Mouse (Mus musculus): ENCODE data around the gene Tmc5. TPM values are rescaled to one million over a fixed set of nuclear protein-coding genes. Genes with fewer than 3 reads are reported as not detected.

Gene Tmc5
- total RNA-seq, 2 experiments from 2014 or later, result 0.23 to 0.30 TPM

- DNase-seq (ENCODE audit: extremely low spot score in 1 of 2, low spot score in 2 of 2), result peak; percentile 16 to 37
- intact Hi-C loops (cut with DNase I), result no loop called here
- TF ChIP-seq CTCF (IDR thresholded peaks at IDR 0.05), result peak; percentile 12; the same call in 1 of the 2 replicates
- H3K4me3 ChIP-seq, result no peak overlapping the region
- no peak overlapping the region for H3K27ac ChIP-seq
Measured at GRCm38 (mm10) chr7:118650891-118651290, 53.8 kb downstream of the Tmc5 start.

GRCm38 (mm10) chr7:118652572-118653295 is 55.6 kb downstream of the Tmc5 start:
- Histone ChIP-seq H3K27ac (no peak overlapping the region), H3K4me3 (no peak overlapping the region)
- no peak for TF ChIP-seq CTCF (IDR thresholded peaks at IDR 0.05)
- intact Hi-C loops (cut with DNase I), result no loop called here
- DNase-seq (ENCODE audit: extremely low spot score in 1 of 2, low spot score in 2 of 2), result no peak

GRCm38 (mm10) chr7:118656730-118657129 is 59.6 kb downstream of the Tmc5 start:
- no peak for TF ChIP-seq CTCF (IDR thresholded peaks at IDR 0.05)
- Histone ChIP-seq H3K4me3 (no peak overlapping the region), H3K27ac (no peak overlapping the region)
- intact Hi-C loops (cut with DNase I), result no loop called here
- DNase-seq (ENCODE audit: extremely low spot score in 1 of 2, low spot score in 2 of 2), result no peak

- no peak for DNase-seq (ENCODE audit: extremely low spot score in 1 of 2, low spot score in 2 of 2)
- peak; percentile 2; the same call in 1 of the 2 replicates for TF ChIP-seq CTCF (IDR thresholded peaks at IDR 0.05)
- intact Hi-C loops (cut with DNase I), result no loop called here
- Histone ChIP-seq H3K4me3 (no peak overlapping the region), H3K27ac (no peak overlapping the region)
Measured at GRCm38 (mm10) chr7:118667773-118668172, 70.7 kb downstream of the Tmc5 start.

GRCm38 (mm10) chr7:118670142-118670541 is 73.0 kb downstream of the Tmc5 start:
- no peak for DNase-seq (ENCODE audit: extremely low spot score in 1 of 2, low spot score in 2 of 2)
- Histone ChIP-seq H3K27ac (no peak overlapping the region), H3K4me3 (no peak overlapping the region)
- no peak for TF ChIP-seq CTCF (IDR thresholded peaks at IDR 0.05)
- intact Hi-C loops (cut with DNase I), result no loop called here

GRCm38 (mm10) chr7:118676826-118677225 is 79.7 kb downstream of the Tmc5 start:
- intact Hi-C loops (cut with DNase I), result no loop called here
- no peak overlapping the region for H3K4me3 ChIP-seq
- TF ChIP-seq CTCF (IDR thresholded peaks at IDR 0.05), result no peak
- H3K27ac ChIP-seq, result no peak overlapping the region
- DNase-seq (ENCODE audit: extremely low spot score in 1 of 2, low spot score in 2 of 2), result no peak

GRCm38 (mm10) chr7:118688199-118688598 is 91.1 kb downstream of the Tmc5 start:
- TF ChIP-seq CTCF (IDR thresholded peaks at IDR 0.05), result peak; percentile 91
- H3K27ac ChIP-seq, result no peak overlapping the region
- H3K4me3 ChIP-seq, result no peak overlapping the region
- intact Hi-C loops (cut with DNase I), result loop anchor here (1.0 to 5.0 kb wide), 3 partner anchors 93 to 386 kb away; partner anchors contain the start of gene Syt17
- peak; percentile 82 to 87 for DNase-seq (ENCODE audit: extremely low spot score in 1 of 2, low spot score in 2 of 2)

GRCm38 (mm10) chr7:118689088-118689487 is 92.0 kb downstream of the Tmc5 start:
- no peak for TF ChIP-seq CTCF (IDR thresholded peaks at IDR 0.05)
- Histone ChIP-seq H3K27ac (peak overlapping the region; percentile 42; the same call in 1 of the 2 replicates), H3K4me3 (no peak overlapping the region)
- DNase-seq (ENCODE audit: extremely low spot score in 1 of 2, low spot score in 2 of 2), result no peak
- intact Hi-C loops (cut with DNase I), result loop anchor here (2.0 to 5.0 kb wide), 2 partner anchors 240 to 387 kb away; partner anchors contain the start of gene Syt17

GRCm38 (mm10) chr7:118691287-118691686 is 94.2 kb downstream of the Tmc5 start:
- DNase-seq (ENCODE audit: extremely low spot score in 1 of 2, low spot score in 2 of 2), result no peak
- Histone ChIP-seq H3K4me3 (no peak overlapping the region), H3K27ac (no peak overlapping the region)
- no peak for TF ChIP-seq CTCF (IDR thresholded peaks at IDR 0.05)
- intact Hi-C loops (cut with DNase I), result no loop called here

- Histone ChIP-seq H3K4me3 (no peak overlapping the region), H3K27ac (no peak overlapping the region)
- no peak for TF ChIP-seq CTCF (IDR thresholded peaks at IDR 0.05)
- intact Hi-C loops (cut with DNase I), result no loop called here
- no peak for DNase-seq (ENCODE audit: extremely low spot score in 1 of 2, low spot score in 2 of 2)
Measured at GRCm38 (mm10) chr7:118696146-118696545, 99.0 kb downstream of the Tmc5 start.

- DNase-seq (ENCODE audit: extremely low spot score in 1 of 2, low spot score in 2 of 2), result no peak
- no peak overlapping the region for H3K4me3 ChIP-seq
- no peak for TF ChIP-seq CTCF (IDR thresholded peaks at IDR 0.05)
- H3K27ac ChIP-seq, result no peak overlapping the region
- intact Hi-C loops (cut with DNase I), result no loop called here
Measured at GRCm38 (mm10) chr7:118697168-118697567, 100.1 kb downstream of the Tmc5 start.

- no peak overlapping the region for H3K27ac ChIP-seq
- no peak for TF ChIP-seq CTCF (IDR thresholded peaks at IDR 0.05)
- no peak for DNase-seq (ENCODE audit: extremely low spot score in 1 of 2, low spot score in 2 of 2)
- intact Hi-C loops (cut with DNase I), result no loop called here
- no peak overlapping the region for H3K4me3 ChIP-seq
Measured at GRCm38 (mm10) chr7:118698882-118699281, 101.8 kb downstream of the Tmc5 start.

GRCm38 (mm10) chr7:118703144-118703561 is 106.1 kb downstream of the Tmc5 start:
- peak overlapping the region; percentile 10 for H3K27ac ChIP-seq
- no peak for TF ChIP-seq CTCF (IDR thresholded peaks at IDR 0.05)
- no peak for DNase-seq (ENCODE audit: extremely low spot score in 1 of 2, low spot score in 2 of 2)
- intact Hi-C loops (cut with DNase I), result no loop called here
- peak overlapping the region; percentile 99 for H3K4me3 ChIP-seq

All from left cerebral cortex, adult 2 months (tissue).